Mouse (Mus musculus) gonadal fat pad, adult 2 months (tissue): ENCODE measurements around the gene Cfap97d2. TPM values are rescaled to one million over a fixed set of nuclear protein-coding genes. Genes with fewer than 3 reads are reported as not detected.

ENCODE experiments used
- DNase-seq: peaks from one replicate; pipeline ENCODE4 v3.0.0-alpha.2; 2012; ENCODE audit warnings: low read depth
- polyA plus RNA-seq: library from polyadenylated mRNA; depleted of rRNA; stranded (reverse); fragments of >200 nt; gene quantifications from 2 replicates; pipeline ENCODE4 v1.2.3, GENCODE M21; 2012

Cfap97d2 gene
- polyA plus RNA-seq, 1 experiment = 0.26 TPM

DNA sequence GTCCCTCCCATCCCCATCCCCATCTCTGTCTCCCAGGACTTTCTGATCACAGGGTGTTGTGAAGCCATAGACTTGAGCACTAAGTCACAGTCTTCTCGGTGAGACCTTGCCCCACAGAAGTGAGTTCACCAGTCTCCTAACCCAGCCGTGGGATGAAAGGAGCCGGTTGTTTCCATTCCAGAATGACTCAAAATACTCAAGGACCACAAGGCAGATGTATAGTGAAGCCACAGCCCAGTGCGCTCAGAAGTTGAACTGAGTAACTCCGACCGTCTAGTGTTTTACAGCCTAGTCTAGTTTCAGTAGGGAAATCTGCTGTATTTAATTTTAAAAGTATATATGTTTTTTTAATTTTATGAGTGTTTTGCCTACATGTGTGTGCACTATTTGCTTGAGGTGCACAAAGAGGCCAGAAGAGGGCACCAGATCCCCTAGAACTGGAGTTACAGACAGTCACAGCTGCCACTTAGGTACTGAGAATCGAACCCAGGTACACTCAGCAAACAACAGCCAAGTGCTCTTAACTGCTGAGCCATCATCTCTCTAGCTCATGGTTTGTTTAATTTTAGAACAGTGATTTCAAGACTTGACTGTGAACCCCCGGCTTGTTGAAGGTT, 18.5 kb upstream of the Cfap97d2 start:
- DNase-seq = no peak

- DNase-seq = no peak
Measured at GRCm38 (mm10) chr8:13687941-13688340, 17.7 kb upstream of the Cfap97d2 start.

DNA sequence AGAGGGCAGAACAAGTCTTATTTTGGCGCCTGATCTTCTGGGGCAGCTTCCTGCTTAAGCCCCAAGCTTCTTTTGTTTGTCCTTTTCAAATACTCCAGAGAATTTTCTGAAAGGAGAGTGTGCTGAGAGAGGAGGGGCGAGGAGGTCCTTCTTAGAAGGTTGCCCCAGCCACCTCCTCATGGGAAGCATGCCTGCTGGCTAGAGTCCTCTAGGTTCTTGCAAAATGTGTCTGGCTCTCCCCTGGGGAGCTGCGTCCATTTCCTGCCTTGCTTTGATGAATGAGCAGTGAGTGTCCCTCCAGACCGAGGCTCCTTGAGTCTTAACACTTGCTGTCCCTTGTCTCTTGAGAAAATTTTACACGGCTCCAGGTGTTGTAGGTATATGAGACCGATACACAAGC, 17.2 kb upstream of the Cfap97d2 start:
- DNase-seq = no peak

- DNase-seq = no peak
Measured at GRCm38 (mm10) chr8:13689331-13689730, 16.4 kb upstream of the Cfap97d2 start.

DNA sequence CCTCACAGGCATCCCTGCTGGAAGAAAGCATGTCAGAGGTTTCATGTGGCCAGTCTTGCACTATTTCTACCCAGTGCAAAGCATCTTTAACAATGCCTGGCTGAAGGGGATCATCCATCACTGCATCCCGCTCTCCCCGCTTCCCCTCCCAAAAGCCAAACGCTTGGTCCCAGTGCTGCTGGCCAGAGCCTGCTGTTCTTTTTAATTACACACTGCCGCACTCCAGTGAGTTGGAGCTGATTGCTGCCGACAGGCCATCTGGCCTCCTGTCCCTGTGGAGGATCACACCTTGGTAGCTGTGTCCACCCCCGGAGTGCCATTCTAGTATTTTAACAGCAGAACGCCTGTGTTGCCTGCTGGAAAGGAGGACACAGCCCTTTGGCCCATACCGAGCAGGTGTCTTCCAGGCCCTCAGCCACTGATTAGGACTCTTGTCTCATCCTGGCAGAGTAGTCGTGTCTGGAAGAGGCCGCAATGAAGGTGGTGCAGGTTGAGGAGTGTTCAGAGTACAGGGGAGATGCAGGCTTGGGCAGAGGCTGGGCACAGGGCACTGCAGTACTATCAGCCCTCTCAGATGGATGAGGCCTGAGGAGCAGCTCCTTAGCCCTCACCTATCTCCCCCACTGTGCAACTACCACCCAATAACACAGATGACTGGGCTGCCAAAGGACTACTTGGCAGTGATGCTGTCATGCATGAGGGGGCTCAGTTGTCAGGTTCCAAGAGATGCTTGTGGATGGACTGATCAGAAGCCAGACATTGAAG, 13.2 kb upstream of the Cfap97d2 start:
- no peak for DNase-seq

GRCm38 (mm10) chr8:13694735-13695134, 11.0 kb upstream of the Cfap97d2 start:
- no peak for DNase-seq

- DNase-seq = no peak
Measured at GRCm38 (mm10) chr8:13695203-13695867, 10.4 kb upstream of the Cfap97d2 start.

GRCm38 (mm10) chr8:13696157-13696556, 9.5 kb upstream of the Cfap97d2 start:
- no peak for DNase-seq

DNA sequence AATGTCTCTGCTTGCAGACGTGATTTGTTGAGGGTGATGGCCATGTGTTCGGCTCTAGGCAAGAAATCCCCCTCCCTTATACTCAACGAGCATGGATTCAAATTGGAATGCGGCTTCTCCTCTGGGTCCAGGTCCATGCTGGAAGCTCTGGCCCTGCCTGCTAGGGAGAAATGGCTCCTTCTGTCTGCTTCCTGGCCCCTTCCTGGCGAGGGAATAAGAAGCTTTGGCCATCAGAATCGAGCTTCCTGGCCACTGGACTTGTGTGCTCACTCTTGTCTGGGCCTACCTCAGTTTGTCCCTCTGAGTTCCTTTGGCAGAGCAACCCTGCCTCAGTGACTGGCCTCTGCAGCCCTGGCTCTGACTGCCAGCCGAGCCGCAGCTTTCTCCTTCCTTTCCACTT, 8.5 kb upstream of the Cfap97d2 start:
- no peak for DNase-seq

DNA sequence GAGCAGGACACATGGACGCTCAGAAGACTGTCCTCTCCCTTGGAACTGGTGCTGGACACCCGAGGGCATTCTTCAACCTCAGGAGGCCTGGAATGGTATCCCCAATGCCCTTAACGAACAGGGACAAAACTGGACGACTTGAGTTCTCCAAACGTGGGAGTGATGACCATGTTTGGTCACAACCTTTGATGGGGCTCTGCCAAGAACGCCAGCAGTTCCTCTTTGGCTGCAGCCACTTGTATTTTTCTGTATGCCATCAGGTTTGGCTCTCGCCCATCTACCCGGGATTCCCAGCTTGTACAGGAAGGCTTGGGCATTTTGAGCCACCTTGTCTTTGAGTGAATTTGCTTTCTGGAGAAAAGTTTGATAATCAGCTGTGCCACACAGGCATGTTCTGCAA, 8.0 kb upstream of the Cfap97d2 start:
- no peak for DNase-seq

- no peak for DNase-seq
Measured at GRCm38 (mm10) chr8:13698281-13698680, 7.4 kb upstream of the Cfap97d2 start.

DNA sequence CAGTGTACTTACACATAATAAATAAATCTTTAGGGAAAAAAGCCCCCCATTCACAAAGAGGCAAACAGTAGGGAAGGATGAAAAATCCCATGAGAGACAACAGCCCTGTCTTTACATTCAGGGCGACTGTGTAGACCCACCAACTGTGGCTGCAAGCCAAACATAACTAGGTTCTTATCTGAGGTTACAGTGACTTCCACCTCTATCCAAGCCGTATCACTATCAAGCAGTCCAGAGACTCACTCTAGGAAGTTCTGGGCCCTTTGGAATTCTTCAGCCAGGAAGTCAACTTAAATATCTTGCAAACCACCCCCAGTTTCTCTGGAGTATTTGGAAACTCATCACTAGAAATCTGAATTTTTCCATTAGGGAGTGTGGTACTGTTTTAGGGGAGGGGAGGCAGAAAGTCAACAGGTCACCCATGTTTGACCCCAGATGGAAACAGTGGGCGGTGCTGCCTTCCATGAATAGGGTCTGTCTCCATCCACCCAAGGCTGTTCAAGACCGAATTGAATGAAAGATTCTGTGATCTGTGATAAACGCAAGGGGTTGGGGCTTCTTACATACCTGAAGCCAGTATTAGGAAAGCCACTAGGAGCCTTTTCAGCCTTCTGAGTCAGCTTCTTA, 6.3 kb upstream of the Cfap97d2 start:
- no peak for DNase-seq

- DNase-seq = no peak
Measured at GRCm38 (mm10) chr8:13702755-13703154, 2.9 kb upstream of the Cfap97d2 start.

DNA sequence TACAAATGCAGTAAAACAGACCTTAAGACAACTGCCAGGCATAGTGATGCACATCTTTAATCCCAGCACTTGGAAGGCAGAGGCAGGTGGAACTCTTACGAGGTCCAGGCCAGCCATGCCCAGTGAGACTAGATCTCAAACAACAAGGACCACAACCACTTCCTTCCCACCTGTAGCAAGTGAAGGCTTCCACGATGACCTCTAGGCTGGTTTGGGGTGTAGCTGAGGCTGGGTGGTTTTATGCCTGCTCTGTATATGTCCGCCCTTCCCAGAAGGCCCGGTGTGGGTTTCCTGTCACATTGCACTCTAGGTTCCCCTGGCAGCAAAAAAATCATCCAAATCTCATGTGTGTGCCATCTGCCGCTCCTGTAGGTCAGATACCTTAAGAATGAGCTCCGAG, 1.9 kb upstream of the Cfap97d2 start:
- no peak for DNase-seq

DNA sequence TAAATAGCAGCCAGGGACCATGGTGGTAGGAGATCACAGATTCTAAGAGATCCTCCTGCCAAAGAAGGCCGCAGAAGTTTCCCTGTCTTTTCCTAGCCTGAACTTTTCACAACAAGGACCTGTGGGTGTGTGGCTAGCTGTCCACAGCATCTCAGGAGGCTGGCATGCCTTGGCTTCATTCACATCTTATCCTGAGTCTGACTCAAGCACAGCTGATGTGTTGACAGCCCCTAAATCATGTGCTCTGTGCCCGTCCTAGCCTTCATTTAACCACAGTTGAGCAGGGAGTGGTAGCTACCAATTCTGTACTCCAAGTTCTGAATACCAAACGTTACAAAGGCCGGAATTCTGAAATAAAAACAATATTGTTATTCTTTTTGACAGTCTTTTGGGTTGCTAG, 1.4 kb upstream of the Cfap97d2 start:
- DNase-seq = no peak

DNA sequence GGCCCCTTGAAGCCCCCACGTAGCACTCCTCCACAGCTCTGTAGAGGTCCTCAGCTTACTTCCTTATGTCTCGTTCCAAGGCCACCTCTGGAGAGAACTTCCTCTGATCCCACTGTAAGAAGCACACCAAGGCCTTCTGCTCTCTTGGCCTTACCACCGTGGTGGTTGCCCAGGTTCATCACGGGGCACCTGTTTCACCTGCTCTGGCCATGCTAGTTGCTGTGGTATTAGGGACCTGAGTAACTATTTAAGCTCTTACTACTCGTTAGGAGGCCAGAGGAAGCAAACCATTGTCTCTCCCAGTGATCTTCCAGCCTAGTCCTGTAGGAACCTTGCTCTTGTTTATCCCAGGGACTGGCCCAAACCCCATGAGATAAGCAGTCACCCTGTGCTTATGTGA, 1.2 kb downstream of the Cfap97d2 start:
- DNase-seq = no peak

DNA sequence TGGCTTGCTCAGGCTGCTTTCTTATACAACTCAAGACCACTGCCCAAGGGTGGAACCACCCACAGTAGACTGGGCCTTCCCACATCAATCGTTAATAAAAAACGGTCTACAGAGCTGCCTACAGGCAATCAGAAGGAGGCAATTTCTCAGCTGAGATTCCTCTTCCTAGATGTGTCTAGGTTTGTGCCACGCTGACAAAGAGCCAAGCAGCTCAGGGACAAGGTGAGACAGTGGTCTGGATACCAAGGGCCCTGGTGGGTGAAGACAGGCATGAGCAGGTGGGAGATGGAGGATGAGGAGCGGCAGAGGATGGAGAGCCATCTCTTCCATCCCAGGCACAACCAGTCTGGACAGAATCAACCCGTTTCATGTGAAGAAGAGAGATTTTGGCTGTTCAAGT, 2.8 kb downstream of the Cfap97d2 start:
- DNase-seq = no peak

GRCm38 (mm10) chr8:13718980-13719379, 13.3 kb downstream of the Cfap97d2 start:
- DNase-seq = no peak

DNA sequence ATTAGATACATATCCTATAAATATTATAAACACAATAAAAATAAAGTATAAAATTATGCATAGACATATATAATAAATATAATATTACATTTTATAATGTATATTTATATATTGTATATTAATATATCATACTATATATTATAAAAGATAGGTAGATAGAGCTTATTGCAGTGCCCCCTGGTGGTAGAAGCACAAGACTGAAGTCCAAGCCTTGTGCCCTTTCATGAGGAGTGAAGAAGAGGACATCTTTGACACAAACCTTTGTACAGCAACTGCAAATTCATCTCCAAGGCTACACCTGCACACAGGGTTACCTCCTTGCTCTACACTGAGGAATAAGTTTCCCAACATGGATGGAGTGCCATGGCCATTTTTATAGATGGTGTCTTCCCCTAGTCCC, 20.0 kb downstream of the Cfap97d2 start:
- DNase-seq = no peak

- DNase-seq = peak; percentile 61
Measured at GRCm38 (mm10) chr8:13727469-13728094, 21.9 kb downstream of the Cfap97d2 start.

DNA sequence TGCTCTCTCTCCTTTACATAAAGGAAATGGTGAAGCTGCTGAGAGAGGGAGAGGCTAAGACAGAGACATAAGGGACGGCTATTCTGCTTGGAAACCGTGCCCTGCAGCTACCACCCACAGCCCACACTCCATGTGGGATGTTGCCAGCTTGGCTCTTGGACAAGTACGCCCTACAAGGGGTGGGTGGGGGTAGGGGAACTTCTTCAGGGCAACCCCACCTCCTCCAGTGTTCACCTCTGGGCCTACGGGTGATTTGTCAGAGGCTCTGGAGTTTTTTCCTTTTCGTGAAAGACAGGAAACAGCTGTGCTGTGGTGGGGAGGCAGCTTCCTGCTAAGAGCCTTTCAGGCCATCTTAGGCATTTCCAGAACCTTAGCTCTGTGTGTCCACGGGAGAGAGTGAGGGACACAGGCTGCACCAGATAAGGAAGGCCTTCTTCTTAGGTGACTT, 34.7 kb downstream of the Cfap97d2 start:
- DNase-seq = no peak
